In the genomic region with DNA sequence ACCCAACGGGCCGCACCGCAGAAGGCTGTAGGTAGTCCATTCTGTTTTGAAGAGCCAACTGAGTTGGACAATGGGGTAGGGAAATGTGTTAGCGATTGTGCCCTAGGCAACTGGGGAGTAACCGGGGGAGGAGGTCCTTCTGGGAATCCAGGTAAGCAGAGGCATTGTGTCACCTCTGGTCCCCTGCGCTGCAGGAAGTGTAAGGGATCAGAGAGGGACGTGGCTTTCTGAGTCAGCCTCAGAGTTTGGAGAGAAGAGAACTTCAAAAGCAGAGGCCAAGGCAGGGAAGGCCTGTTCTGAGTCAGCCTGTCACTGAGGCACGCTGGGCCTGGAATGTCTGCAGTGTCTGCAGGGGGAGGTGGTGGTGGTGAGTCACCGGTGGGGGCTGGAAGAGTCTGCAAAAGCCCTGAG, we compare ENCODE assay signal across 14 mouse cellular contexts. TPM values are rescaled to one million over a fixed set of nuclear protein-coding genes. Genes with fewer than 3 reads are reported as not detected.
A peak's percentile ranks its signal among the peaks of the same experiment; 100 is the strongest.
DNase-seq lines count a peak whose midpoint lies in the region; ATAC-seq and TF ChIP-seq lines count a peak whose summit lies in the region.
"Had no signal": no experiment of that assay in that cellular context is flagged by ENCODE, and none has a peak within 500 bp of the region (broad histone marks: within the 10 kb centered on the region; RNA-seq: fewer than 3 reads in every experiment).

No protein-coding gene starts in this region.

- 10% methylated on average over 9 of the region's 9 CpGs for WGBS in embryonic facial prominence, embryonic 13.5 days

- 0 out of 2 replicates have a peak, but pooled peaks cover under 1% of the 10 kb centered on the region for H3K27me3 ChIP-seq in embryonic facial prominence, embryonic 13.5 days
- H3K27me3 ChIP-seq: embryonic facial prominence, embryonic 12.5 days had no signal

- H3K9ac ChIP-seq in embryonic facial prominence, embryonic 13.5 days = 0 out of 2 replicates have a peak overlapping the region, but pooled peaks have one; percentile 40
- H3K9ac ChIP-seq: embryonic facial prominence, embryonic 12.5 days; lung, embryonic 15.5 days had no signal

- DNase-seq in frontal cortex, postnatal 14 days (ENCODE audit: low spot score in 2 of 2) = no peak
- DNase-seq in urinary bladder, postnatal 14 days (ENCODE audit: low spot score) = peak; percentile 71
- no peak for DNase-seq in urinary bladder, postnatal 10 days (ENCODE audit: low spot score)
- DNase-seq in spleen, postnatal 14 days (ENCODE audit: low spot score in 2 of 2) = no peak
- no peak for DNase-seq in left cerebral cortex, postnatal 36 days (ENCODE audit: low spot score in 2 of 2)
- DNase-seq in layer of hippocampus, adult 2 months (ENCODE audit: low spot score in 2 of 2) = no peak
- DNase-seq: gastrocnemius, postnatal 25 days; kidney, adult 9 months had no signal

- H3K4me1 ChIP-seq in embryonic facial prominence, embryonic 13.5 days = peaks cover 5% of the 10 kb centered on the region; the same call in 1 of the 2 replicates
- H3K4me1 ChIP-seq: lung, embryonic 15.5 days had no signal

- peak; percentile 57; the same call in 1 of the 2 replicates for ATAC-seq in frontal cortex, adult (ENCODE audit: low TSS enrichment)
- no peak for ATAC-seq in embryonic facial prominence, embryonic 13.5 days (ENCODE audit: insufficient number of reproducible peaks, insufficient read depth, low FRiP score, low TSS enrichment, low read depth)

- H3K4me2 ChIP-seq in embryonic facial prominence, embryonic 13.5 days = no peak overlapping the region
- H3K4me2 ChIP-seq: embryonic facial prominence, embryonic 12.5 days; lung, embryonic 15.5 days had no signal

- intact Hi-C loops in left cerebral cortex, postnatal 36 days (cut with DNase I) = no loop called here

- no peaks in the 10 kb centered on the region for H3K9me3 ChIP-seq in embryonic facial prominence, embryonic 13.5 days
- H3K9me3 ChIP-seq: embryonic facial prominence, embryonic 12.5 days; lung, embryonic 15.5 days had no signal

- no peak for TF ChIP-seq CTCF in layer of hippocampus, adult 2 months (conservative IDR thresholded peaks at IDR 0.05)

- no peaks in the 10 kb centered on the region for H3K36me3 ChIP-seq in embryonic facial prominence, embryonic 13.5 days
- H3K36me3 ChIP-seq: embryonic facial prominence, embryonic 12.5 days; lung, embryonic 15.5 days had no signal

- peak overlapping the region; percentile 48; the same call in 1 of the 2 replicates for H3K27ac ChIP-seq in embryonic facial prominence, embryonic 13.5 days
- H3K27ac ChIP-seq in layer of hippocampus, adult 2 months = no peak overlapping the region
- H3K27ac ChIP-seq: embryonic facial prominence, embryonic 12.5 days; lung, embryonic 15.5 days had no signal

- no peak overlapping the region for H3K4me3 ChIP-seq in embryonic facial prominence, embryonic 13.5 days
- no peak overlapping the region for H3K4me3 ChIP-seq in layer of hippocampus, adult 2 months
- H3K4me3 ChIP-seq: embryonic facial prominence, embryonic 12.5 days; lung, embryonic 15.5 days had no signal

RNA-seq across cellular contexts. Expression of a gene that starts 6.4 kb away (rescaled TPM):
- not detected in 2 replicates for polyA plus RNA-seq in embryonic facial prominence, embryonic 13.5 days (2015; fragmentation: Nextera tagmentation; extraction: Ambion mirVana)
- not detected for total RNA-seq in left cerebral cortex, postnatal 36 days (2021)
- not detected for total RNA-seq in layer of hippocampus, adult 2 months (2021)
- total RNA-seq: gastrocnemius, postnatal 25 days; left cerebral cortex, postnatal 14 days had no signal
- polyA plus RNA-seq: embryonic facial prominence, embryonic 12.5 days; lung, embryonic 15.5 days; spleen, adult 2 months had no signal

RNA-seq across cellular contexts. Expression of a gene that starts 12.2 kb away (rescaled TPM):
- 52.6 and 65.4 TPM in 2 replicates for polyA plus RNA-seq in embryonic facial prominence, embryonic 13.5 days (2015; fragmentation: Nextera tagmentation; extraction: Ambion mirVana)
- total RNA-seq in left cerebral cortex, postnatal 36 days (2021) = under 1 TPM in 1 of 2 experiments, not detected in 1; 0.27 TPM
- total RNA-seq in layer of hippocampus, adult 2 months (2021) = not detected
- total RNA-seq: gastrocnemius, postnatal 25 days had no signal
- polyA plus RNA-seq: spleen, adult 2 months had no signal

RNA-seq across cellular contexts. Expression of a gene that starts 16.7 kb away (rescaled TPM):
- 95.5 and 107 TPM in 2 replicates for polyA plus RNA-seq in embryonic facial prominence, embryonic 13.5 days (2015; fragmentation: Nextera tagmentation; extraction: Ambion mirVana)
- 100 to 1,000 TPM in 1 of 2 experiments, 10 to 100 TPM in 1; 99.2 to 113 TPM for total RNA-seq in left cerebral cortex, postnatal 36 days (2021)
- 10 to 100 TPM; 92.8 to 96.8 TPM for total RNA-seq in layer of hippocampus, adult 2 months (2021)

RNA-seq across cellular contexts. Expression of a gene that starts 47.2 kb away (rescaled TPM):
- polyA plus RNA-seq in embryonic facial prominence, embryonic 13.5 days (2015; fragmentation: Nextera tagmentation; extraction: Ambion mirVana) = 39.8 and 43.2 TPM in 2 replicates
- total RNA-seq in left cerebral cortex, postnatal 36 days (2021) = 10 to 100 TPM; 55.4 to 56.7 TPM
- 10 to 100 TPM; 54.4 to 56.2 TPM for total RNA-seq in layer of hippocampus, adult 2 months (2021)

RNA-seq across cellular contexts. Expression of a gene that starts 57.5 kb away (rescaled TPM):
- 513 and 576 TPM in 2 replicates for polyA plus RNA-seq in embryonic facial prominence, embryonic 13.5 days (2015; fragmentation: Nextera tagmentation; extraction: Ambion mirVana)
- total RNA-seq in left cerebral cortex, postnatal 36 days (2021) = 100 to 1,000 TPM; 349 to 383 TPM
- total RNA-seq in layer of hippocampus, adult 2 months (2021) = 100 to 1,000 TPM; 409 to 414 TPM
